Mouse (Mus musculus): ENCODE data around the gene Ppp2ca. TPM values are rescaled to one million over a fixed set of nuclear protein-coding genes. Genes with fewer than 3 reads are reported as not detected.
A peak's percentile ranks its signal among the peaks of the same experiment; 100 is the strongest.

Ppp2ca gene
- polyA plus RNA-seq (2012; rRNA removed): 107 and 115 TPM in 2 replicates

DNA sequence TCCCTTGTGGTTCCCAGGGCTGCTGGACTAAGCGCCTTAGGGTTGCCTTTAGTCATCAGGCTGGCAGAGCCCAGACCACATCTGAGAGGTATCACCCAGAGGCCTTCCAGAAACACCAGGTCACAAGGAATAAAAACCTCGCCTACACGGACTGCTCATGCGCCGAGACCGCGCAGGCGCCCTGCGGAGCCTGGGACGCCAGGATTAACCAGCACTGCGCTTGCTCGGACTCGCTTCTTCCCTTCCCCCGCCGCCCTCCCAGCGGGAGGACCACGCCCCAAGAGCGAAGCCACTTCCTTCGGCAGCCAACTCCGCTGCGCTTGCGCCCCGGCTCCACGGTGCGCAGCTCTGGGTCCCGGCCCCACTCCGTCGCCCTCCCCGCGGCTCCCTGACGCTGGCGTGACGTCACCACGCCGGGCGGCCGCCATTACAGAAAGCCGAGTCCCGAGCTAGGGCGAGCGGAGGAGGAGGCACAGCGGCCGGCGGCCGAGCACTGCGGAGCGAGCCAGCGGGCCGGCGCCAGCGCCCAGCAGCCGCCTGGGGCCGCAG, at the start of gene Ppp2ca:
TSS of gene Ppp2ca (plus strand) at position 284 of the 549 bp plus-strand sequence.
- no peak for TF ChIP-seq CTCF (IDR thresholded peaks at IDR 0.05; ENCODE audit: borderline replicate concordance, extremely low read depth, insufficient read depth, insufficient read length)
- peak; percentile 77 for TF ChIP-seq POLR2A (IDR thresholded peaks at IDR 0.05; ENCODE audit: borderline replicate concordance, extremely low read depth, insufficient read depth, insufficient read length, poor library complexity, severe bottlenecking)
- DNase-seq (ENCODE audit: low read depth): peak; percentile 100

DNA sequence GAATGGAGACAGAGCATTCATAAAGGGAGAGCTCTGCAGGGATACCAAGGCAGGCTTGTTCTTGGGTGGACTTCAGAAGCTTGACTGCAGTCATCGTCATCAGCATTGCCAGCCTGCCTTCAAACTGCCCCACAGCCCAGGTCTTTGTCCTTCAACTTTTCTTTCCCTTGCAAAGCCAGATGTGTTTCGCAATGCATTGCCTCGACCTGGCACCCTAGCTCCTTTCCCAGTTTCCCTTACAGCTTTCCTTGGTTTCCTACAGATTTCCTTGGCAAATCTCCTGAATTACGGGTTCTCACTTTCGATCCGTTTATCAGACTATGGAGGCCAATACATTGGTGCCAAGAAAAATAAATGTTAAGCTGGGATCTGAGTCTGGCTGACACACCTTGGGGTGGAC, 45.1 kb upstream of the Ppp2ca start:
- TF ChIP-seq POLR2A (IDR thresholded peaks at IDR 0.05; ENCODE audit: borderline replicate concordance, extremely low read depth, insufficient read depth, insufficient read length, poor library complexity, severe bottlenecking): no peak
- no peak for TF ChIP-seq CTCF (IDR thresholded peaks at IDR 0.05; ENCODE audit: borderline replicate concordance, extremely low read depth, insufficient read depth, insufficient read length)
- no peak for DNase-seq (ENCODE audit: low read depth)

DNA sequence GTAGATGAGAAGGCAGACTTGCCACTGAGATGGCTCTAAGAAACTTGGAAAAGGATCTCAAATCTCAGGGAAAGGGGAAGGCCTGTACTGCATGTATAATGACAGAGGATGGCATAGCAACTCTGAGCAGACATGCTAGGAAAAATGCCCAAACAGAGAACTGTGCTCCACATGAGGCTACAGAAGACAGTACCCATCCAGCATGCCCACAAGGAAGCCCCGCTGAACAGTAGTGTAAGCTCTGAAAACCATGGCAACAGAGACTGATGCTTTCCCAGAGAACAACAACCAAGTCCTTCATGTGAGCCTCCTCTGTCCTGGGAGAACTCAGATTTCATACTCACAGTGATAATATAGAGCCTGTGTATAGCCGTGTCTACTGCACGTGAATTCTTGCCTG, 43.8 kb upstream of the Ppp2ca start:
- TF ChIP-seq CTCF (IDR thresholded peaks at IDR 0.05; ENCODE audit: borderline replicate concordance, extremely low read depth, insufficient read depth, insufficient read length) (no peak), POLR2A (IDR thresholded peaks at IDR 0.05; ENCODE audit: borderline replicate concordance, extremely low read depth, insufficient read depth, insufficient read length, poor library complexity, severe bottlenecking) (no peak)
- no peak for DNase-seq (ENCODE audit: low read depth)

DNA sequence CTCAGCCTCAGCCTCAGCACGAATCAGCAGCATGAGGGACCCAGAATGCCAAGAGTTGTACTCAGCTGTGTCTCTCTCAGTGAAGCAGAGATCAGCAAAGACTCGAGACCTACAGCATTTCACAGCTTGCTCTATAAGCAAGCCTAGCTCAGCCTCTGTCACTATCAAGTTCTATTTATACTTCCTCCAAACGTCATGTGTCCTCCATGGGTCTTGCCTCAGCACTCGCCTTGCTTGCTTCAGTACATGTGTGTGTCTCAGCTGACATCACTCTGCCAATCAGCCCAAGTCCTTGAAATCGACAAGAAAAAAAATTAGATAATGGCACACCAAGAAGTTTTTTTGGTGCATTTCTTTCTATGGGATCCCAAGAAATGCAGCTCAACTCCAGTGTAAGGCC, 42.3 kb upstream of the Ppp2ca start:
- no peak for DNase-seq (ENCODE audit: low read depth)
- TF ChIP-seq POLR2A (IDR thresholded peaks at IDR 0.05; ENCODE audit: borderline replicate concordance, extremely low read depth, insufficient read depth, insufficient read length, poor library complexity, severe bottlenecking) (no peak), CTCF (IDR thresholded peaks at IDR 0.05; ENCODE audit: borderline replicate concordance, extremely low read depth, insufficient read depth, insufficient read length) (no peak)

DNA sequence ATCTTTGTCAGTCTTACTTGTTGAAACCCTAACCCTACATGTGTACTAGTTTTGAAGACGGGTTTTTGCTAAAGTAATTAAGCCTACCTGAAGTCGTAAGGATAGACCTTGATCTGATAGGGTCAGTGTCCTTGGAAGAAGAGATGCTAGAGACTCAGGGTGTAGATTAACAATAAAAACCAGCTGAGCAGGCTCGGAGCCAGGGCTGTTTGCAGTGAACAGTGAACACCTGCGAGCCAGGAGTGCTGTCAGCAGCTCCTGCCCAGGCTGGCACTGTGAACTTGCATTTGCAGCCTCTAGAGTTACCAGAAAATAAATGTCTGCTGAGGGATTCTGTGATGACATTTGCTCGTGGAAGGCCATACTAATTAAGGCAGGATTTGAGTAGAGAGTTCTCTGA, 39.5 kb upstream of the Ppp2ca start:
- TF ChIP-seq CTCF (IDR thresholded peaks at IDR 0.05; ENCODE audit: borderline replicate concordance, extremely low read depth, insufficient read depth, insufficient read length) (no peak), POLR2A (IDR thresholded peaks at IDR 0.05; ENCODE audit: borderline replicate concordance, extremely low read depth, insufficient read depth, insufficient read length, poor library complexity, severe bottlenecking) (no peak)
- no peak for DNase-seq (ENCODE audit: low read depth)

DNA sequence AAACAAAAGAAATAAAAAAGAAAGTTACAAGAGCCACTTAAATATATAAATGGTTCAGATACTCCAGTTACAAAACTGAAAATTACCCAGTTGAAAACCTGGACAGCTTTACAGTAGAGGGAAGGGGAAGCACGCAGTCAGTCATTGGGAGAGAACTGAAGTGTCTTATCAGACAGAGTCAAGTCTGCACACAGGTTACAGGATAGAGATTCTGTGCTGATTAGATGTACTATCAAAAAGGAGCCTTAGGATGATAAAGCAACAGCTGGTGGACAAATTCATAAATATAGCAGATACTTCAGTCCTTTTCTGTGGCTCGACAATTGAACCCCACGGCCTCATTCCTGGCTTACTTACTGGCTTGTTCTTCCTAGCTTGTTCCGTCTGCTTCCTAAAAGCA, 38.2 kb upstream of the Ppp2ca start:
- no peak for TF ChIP-seq CTCF (IDR thresholded peaks at IDR 0.05; ENCODE audit: borderline replicate concordance, extremely low read depth, insufficient read depth, insufficient read length)
- TF ChIP-seq POLR2A (IDR thresholded peaks at IDR 0.05; ENCODE audit: borderline replicate concordance, extremely low read depth, insufficient read depth, insufficient read length, poor library complexity, severe bottlenecking): no peak
- no peak for DNase-seq (ENCODE audit: low read depth)

DNA sequence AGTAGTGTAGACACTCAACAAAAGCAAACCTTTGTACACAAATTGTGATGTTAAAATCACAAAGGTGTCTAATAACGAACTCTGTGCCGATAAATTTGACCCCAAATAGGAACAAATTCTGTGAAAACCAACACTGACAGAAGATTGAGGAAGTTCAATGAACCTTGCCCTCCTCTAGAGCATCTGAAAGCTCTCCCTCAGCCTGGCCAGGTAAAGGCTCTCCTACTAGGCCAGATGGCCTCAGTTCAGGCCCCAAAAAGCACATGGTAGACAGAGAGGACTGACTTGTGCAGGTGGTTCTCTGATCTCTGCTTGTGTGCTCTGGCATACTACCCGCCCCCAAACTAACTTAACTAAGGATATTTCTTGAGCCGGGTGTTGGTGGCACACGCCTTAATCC, 36.1 kb upstream of the Ppp2ca start:
- no peak for TF ChIP-seq POLR2A (IDR thresholded peaks at IDR 0.05; ENCODE audit: borderline replicate concordance, extremely low read depth, insufficient read depth, insufficient read length, poor library complexity, severe bottlenecking)
- no peak for TF ChIP-seq CTCF (IDR thresholded peaks at IDR 0.05; ENCODE audit: borderline replicate concordance, extremely low read depth, insufficient read depth, insufficient read length)
- DNase-seq (ENCODE audit: low read depth): no peak

DNA sequence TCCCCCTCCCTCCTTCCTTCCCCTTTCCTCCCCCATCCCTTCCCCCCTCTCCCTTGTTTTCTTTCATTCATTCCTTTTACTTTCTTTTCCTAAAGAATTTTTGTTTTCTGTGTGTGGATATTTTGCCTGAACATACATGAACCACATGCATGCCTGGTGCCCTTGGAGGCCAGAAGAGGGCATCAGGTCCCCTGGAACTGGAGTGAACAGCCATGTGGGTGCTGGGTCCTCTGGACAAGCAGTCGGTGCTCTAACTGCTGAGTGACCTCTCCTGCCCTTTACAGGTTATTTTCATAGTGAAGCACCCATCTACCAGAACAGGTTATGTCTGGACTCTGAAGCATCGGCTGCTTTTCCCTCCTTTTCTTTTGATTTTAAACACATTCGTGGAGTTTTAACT, 34.1 kb upstream of the Ppp2ca start:
- no peak for DNase-seq (ENCODE audit: low read depth)
- peak; percentile 18; the same call in 1 of the 2 replicates for TF ChIP-seq CTCF (IDR thresholded peaks at IDR 0.05; ENCODE audit: borderline replicate concordance, extremely low read depth, insufficient read depth, insufficient read length)
- TF ChIP-seq POLR2A (IDR thresholded peaks at IDR 0.05; ENCODE audit: borderline replicate concordance, extremely low read depth, insufficient read depth, insufficient read length, poor library complexity, severe bottlenecking): no peak

DNA sequence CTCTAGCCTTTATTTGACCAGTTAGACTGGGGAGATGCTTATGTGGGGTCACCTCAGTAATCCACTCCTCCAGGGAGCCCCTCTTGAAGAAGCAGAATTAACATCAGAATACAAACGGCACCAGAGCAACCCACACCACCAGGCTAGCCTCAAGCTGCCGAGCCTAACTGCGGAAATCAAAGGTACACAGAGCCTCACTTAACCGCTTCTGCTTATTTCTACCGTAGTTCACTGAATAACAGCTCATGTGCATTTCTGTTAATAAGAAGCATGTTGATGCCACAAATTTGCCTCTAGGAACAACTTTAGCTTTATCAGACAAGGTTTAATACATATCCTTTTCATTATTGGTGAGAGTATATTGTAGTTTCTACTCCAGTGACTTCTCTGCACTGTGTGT, 32.6 kb upstream of the Ppp2ca start:
- no peak for DNase-seq (ENCODE audit: low read depth)
- TF ChIP-seq CTCF (IDR thresholded peaks at IDR 0.05; ENCODE audit: borderline replicate concordance, extremely low read depth, insufficient read depth, insufficient read length) (no peak), POLR2A (IDR thresholded peaks at IDR 0.05; ENCODE audit: borderline replicate concordance, extremely low read depth, insufficient read depth, insufficient read length, poor library complexity, severe bottlenecking) (no peak)

DNA sequence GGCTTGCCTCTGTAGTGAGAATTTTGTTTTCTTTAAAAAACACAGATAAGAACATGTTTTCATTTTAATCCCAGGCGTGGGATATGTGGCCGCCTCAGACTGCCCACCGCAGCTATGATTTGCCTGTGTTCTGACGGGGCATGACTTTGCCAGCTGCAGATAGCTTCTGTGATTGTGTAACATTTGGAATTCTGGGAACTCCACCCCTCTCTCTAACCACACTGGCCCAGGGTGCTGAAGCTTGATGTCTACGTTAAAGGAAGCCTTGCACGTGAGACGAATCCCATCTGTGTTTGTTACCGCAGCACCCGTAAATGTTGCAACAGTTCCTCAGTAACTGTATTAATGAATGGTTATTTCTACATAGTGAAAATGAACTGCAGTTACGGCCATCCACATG, 26.7 kb upstream of the Ppp2ca start:
- DNase-seq (ENCODE audit: low read depth): no peak
- TF ChIP-seq POLR2A (IDR thresholded peaks at IDR 0.05; ENCODE audit: borderline replicate concordance, extremely low read depth, insufficient read depth, insufficient read length, poor library complexity, severe bottlenecking) (no peak), CTCF (IDR thresholded peaks at IDR 0.05; ENCODE audit: borderline replicate concordance, extremely low read depth, insufficient read depth, insufficient read length) (no peak)

DNA sequence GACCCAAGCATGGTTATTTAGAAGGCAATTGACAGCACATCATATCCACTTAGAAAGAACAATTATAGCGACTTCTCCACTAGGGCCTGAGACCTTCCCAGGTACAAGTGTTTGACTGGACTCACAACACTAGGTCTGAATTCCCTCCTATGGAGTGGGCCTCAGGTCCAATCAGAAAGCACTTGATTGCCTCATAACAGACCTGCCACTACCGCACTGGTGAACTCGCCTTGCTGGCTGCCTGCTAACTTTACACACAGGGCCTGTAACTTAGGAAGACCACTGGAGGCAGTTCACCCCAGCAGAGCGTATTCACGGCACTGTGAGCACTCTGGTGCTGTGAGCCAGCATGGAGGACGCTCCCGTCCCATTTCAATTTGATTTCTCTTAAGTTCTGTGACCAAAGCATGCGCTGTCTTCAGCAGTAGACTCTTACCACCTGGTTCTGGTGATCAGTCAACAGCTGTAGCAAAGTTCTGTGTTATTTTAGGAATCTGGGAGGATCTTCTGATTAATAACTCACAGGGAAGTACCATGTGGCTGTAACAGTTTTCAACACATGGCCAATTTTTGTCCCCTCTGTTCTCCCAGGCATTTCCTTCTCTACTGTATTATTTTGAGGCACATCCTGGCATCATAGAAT, 24.8 kb upstream of the Ppp2ca start:
- TF ChIP-seq CTCF (IDR thresholded peaks at IDR 0.05; ENCODE audit: borderline replicate concordance, extremely low read depth, insufficient read depth, insufficient read length): no peak
- TF ChIP-seq POLR2A (IDR thresholded peaks at IDR 0.05; ENCODE audit: borderline replicate concordance, extremely low read depth, insufficient read depth, insufficient read length, poor library complexity, severe bottlenecking): no peak
- DNase-seq (ENCODE audit: low read depth): no peak

Measured in brain, embryonic 14.5 days (tissue).